Mouse (Mus musculus) CH12.LX (cell line): ENCODE data around the gene Tuba8. TPM values are rescaled to one million over a fixed set of nuclear protein-coding genes. Genes with fewer than 3 reads are reported as not detected.

Experiments
- DNase-seq: peaks from one replicate; pipeline ENCODE4 v3.0.0-alpha.2; 2013; ENCODE audit errors: extremely low read depth
- H3K27ac ChIP-seq: 2 replicates; pipeline ENCODE4 v1.5.1; 2012; ENCODE audit warnings: low read depth, mild to moderate bottlenecking, control low read depth, moderate library complexity; ENCODE audit not compliant: insufficient read depth
- H3K27me3 ChIP-seq: replicated peaks from 2 replicates; pipeline ENCODE3; 2012; ENCODE audit warnings: inconsistent platforms
- H3K36me3 ChIP-seq, 2 experiments: replicated peaks in 1 of 2; 2 replicates each; pipeline versions ENCODE3 to v1.6.1; 2012; ENCODE audit warnings: inconsistent platforms in 1 of 2, low read length in 1 of 2, mild to moderate bottlenecking in 1 of 2, mixed read lengths in 1 of 2, moderate library complexity in 1 of 2; ENCODE audit not compliant: control insufficient read depth in 1 of 2, insufficient read depth in 1 of 2
- H3K4me1 ChIP-seq, 2 experiments: 2 replicates each; pipeline ENCODE4 v1.6.1; 2012; ENCODE audit warnings: inconsistent platforms in 1 of 2, moderate library complexity in 1 of 2; ENCODE audit not compliant: insufficient read depth in 2 of 2, control insufficient read depth in 1 of 2
- H3K4me2 ChIP-seq: 2 replicates; pipeline ENCODE4 v1.6.1; 2012; ENCODE audit warnings: low read depth, mild to moderate bottlenecking, control low read depth; ENCODE audit not compliant: poor library complexity, insufficient read depth, severe bottlenecking
- H3K4me3 ChIP-seq, 3 experiments: fragments of 150-350 bp in 1 of 3; sonication (generic) in 1 of 3; replicated peaks in 1 of 3; 2 replicates each; pipeline versions ENCODE3 to v1.5.1; 2011 to 2012; ENCODE audit warnings: low read depth in 2 of 3, low read length in 2 of 3, mild to moderate bottlenecking in 2 of 3, moderate library complexity in 2 of 3, control low read depth in 1 of 3, improper control_type of control experiment in 1 of 3, inconsistent platforms in 1 of 3, mixed read lengths in 1 of 3; ENCODE audit not compliant: poor library complexity in 1 of 3
- H3K79me2 ChIP-seq: replicated peaks from 2 replicates; pipeline ENCODE4 v1.6.1; 2012; ENCODE audit warnings: mild to moderate bottlenecking, moderate library complexity; ENCODE audit not compliant: control insufficient read depth, poor library complexity, insufficient read depth, severe bottlenecking; ENCODE audit errors: extremely low read depth
- H3K9ac ChIP-seq: 2 replicates; pipeline ENCODE4 v1.6.1; 2012; ENCODE audit warnings: low read depth, mild to moderate bottlenecking, control low read depth, moderate library complexity; ENCODE audit not compliant: insufficient read depth
- H3K9me3 ChIP-seq: replicated peaks from 2 replicates; pipeline ENCODE3; 2012; ENCODE audit warnings: low read length, inconsistent platforms, mixed read lengths
- BHLHE40 ChIP-seq: IDR thresholded peaks from 2 replicates; pipeline ENCODE4 v1.6.1; 2011; ENCODE audit warnings: mild to moderate bottlenecking, low read depth, low read length, improper control_type of control experiment
- CHD1 ChIP-seq: IDR thresholded peaks from 2 replicates; pipeline ENCODE4 v1.6.1; 2012; ENCODE audit warnings: low read depth, low read length, improper control_type of control experiment, inconsistent platforms
- GABPA ChIP-seq: IDR thresholded peaks from 2 replicates; pipeline ENCODE4 v1.6.1; 2012; ENCODE audit warnings: low read depth, low read length, improper control_type of control experiment, inconsistent platforms; ENCODE audit not compliant: insufficient replicate concordance
- IRF4 ChIP-seq: IDR thresholded peaks from 2 replicates; pipeline ENCODE4 v1.6.1; 2014; ENCODE audit warnings: low read depth, mild to moderate bottlenecking, inconsistent platforms, low read length, improper control_type of control experiment
- JUN ChIP-seq: IDR thresholded peaks from 2 replicates; pipeline ENCODE4 v1.6.1; 2011; ENCODE audit warnings: low read depth, mild to moderate bottlenecking, low read length, improper control_type of control experiment, moderate library complexity; ENCODE audit not compliant: insufficient read depth
- MAFK ChIP-seq: IDR thresholded peaks from 2 replicates; pipeline ENCODE4 v1.6.1; 2011; ENCODE audit warnings: low read length, improper control_type of control experiment; ENCODE audit not compliant: insufficient replicate concordance
- MAX ChIP-seq: IDR thresholded peaks from 2 replicates; pipeline ENCODE4 v1.6.1; 2011; ENCODE audit warnings: low read length, improper control_type of control experiment
- MAZ ChIP-seq: IDR thresholded peaks from 2 replicates; pipeline ENCODE4 v1.6.1; 2012; ENCODE audit warnings: low read depth, mild to moderate bottlenecking, inconsistent platforms, low read length, improper control_type of control experiment, moderate library complexity
- NELFE ChIP-seq: IDR thresholded peaks from 2 replicates; pipeline ENCODE4 v1.6.1; 2011; ENCODE audit warnings: low read depth, low read length, improper control_type of control experiment
- NRF1 ChIP-seq: IDR thresholded peaks from 2 replicates; pipeline ENCODE4 v1.6.1; 2014; ENCODE audit warnings: low read depth, mild to moderate bottlenecking, inconsistent platforms, low read length, improper control_type of control experiment, moderate library complexity
- PAX5 ChIP-seq: IDR thresholded peaks from 2 replicates; pipeline ENCODE4 v1.6.1; 2012; ENCODE audit warnings: low read length, inconsistent platforms, mixed read lengths
- POLR2A ChIP-seq: IDR thresholded peaks from 2 replicates; pipeline ENCODE4 v1.6.1; 2011; ENCODE audit warnings: low read depth, mild to moderate bottlenecking, improper control_type of control experiment, low read length
- POLR2AphosphoS2 ChIP-seq: IDR thresholded peaks from 2 replicates; pipeline ENCODE4 v1.6.1; 2011; ENCODE audit warnings: low read depth, low read length, improper control_type of control experiment
- RCOR1 ChIP-seq: conservative IDR thresholded peaks from 2 replicates; pipeline ENCODE4 v1.6.1; 2012; ENCODE audit warnings: low read depth, mild to moderate bottlenecking, inconsistent platforms, low read length, improper control_type of control experiment
- SIN3A ChIP-seq: IDR thresholded peaks from 2 replicates; pipeline ENCODE4 v1.6.1; 2012; ENCODE audit warnings: low read length, improper control_type of control experiment, inconsistent platforms
- SMC3 ChIP-seq: IDR thresholded peaks from 2 replicates; pipeline ENCODE4 v1.6.1; 2011; ENCODE audit warnings: low read depth, low read length, improper control_type of control experiment
- TCF12 ChIP-seq: IDR thresholded peaks from 2 replicates; pipeline ENCODE4 v1.6.1; 2014; ENCODE audit warnings: low read depth, mild to moderate bottlenecking, inconsistent platforms, low read length, improper control_type of control experiment
- UBTF ChIP-seq: IDR thresholded peaks from 2 replicates; pipeline ENCODE4 v1.6.1; 2012; ENCODE audit warnings: low read depth, mild to moderate bottlenecking, inconsistent platforms, low read length, improper control_type of control experiment, moderate library complexity
- USF1 ChIP-seq: IDR thresholded peaks from 2 replicates; pipeline ENCODE4 v1.6.1; 2014; ENCODE audit warnings: low read depth, mild to moderate bottlenecking, inconsistent platforms, low read length, improper control_type of control experiment
- dilution Hi-C: fragments of 300-500 bp; cut with MboI; formaldehyde crosslinking; loops from 2 replicates; pipeline ENCODE4 v1.14.3; 2020; ENCODE audit warnings: low sequenced_read_pairs; ENCODE audit not compliant: extremely low pct_unique_long_range_greater_than_20kb, extremely low pct_ligation_motif_present
- in situ Hi-C: fragments of 300-500 bp; cut with MboI; formaldehyde crosslinking; loops from 3 replicates; pipeline ENCODE4 v1.14.3; 2019; ENCODE audit warnings: low sequenced_read_pairs, low pct_ligation_motif_present, low pct_unique_long_range_greater_than_20kb, mixed read lengths
- polyA plus RNA-seq: library from polyadenylated mRNA; unstranded; fragments of >175 nt; gene quantifications from 2 replicates; pipeline ENCODE4 v1.2.1, GENCODE M21; 2012; ENCODE audit warnings: low read depth; ENCODE audit not compliant: insufficient read length
- total RNA-seq, 2 experiments: library from RNA; depleted of rRNA; stranded (reverse); fragments of 300-350 nt in 1 of 2; fragments of >200 nt in 1 of 2; gene quantifications; 2 replicates each; pipeline ENCODE4 v1.2.3; 2012 to 2014

The Tuba8 gene
- total and polyA plus RNA-seq, 3 experiments: not detected

GRCm38 (mm10) chr6:121209584-121209983 lies 912 bp upstream of the Tuba8 start:
- no peaks in the 10 kb centered on the region for H3K27me3 ChIP-seq
- TF ChIP-seq IRF4 (no peak), SMC3 (no peak), BHLHE40 (no peak), GABPA (no peak)
- no peak overlapping the region for H3K4me2 ChIP-seq
- H3K9ac ChIP-seq: no peak overlapping the region
- no peak overlapping the region for H3K27ac ChIP-seq
- DNase-seq: no peak
- H3K79me2 ChIP-seq: no peaks in the 10 kb centered on the region
- H3K4me1 ChIP-seq: peaks cover 0 to 6% of the 10 kb centered on the region in 2 experiments; a peak in 1 of 4 replicates
- H3K36me3 ChIP-seq: no peaks in the 10 kb centered on the region
- no peak overlapping the region for H3K4me3 ChIP-seq
- peaks cover 9% of the 10 kb centered on the region for H3K9me3 ChIP-seq
- in situ Hi-C loops: no loop called here
- dilution Hi-C loops: no loop called here

GRCm38 (mm10) chr6:121210926-121211289 lies 412 bp downstream of the Tuba8 start:
- Histone ChIP-seq H3K4me1 (peaks cover 4 to 6% of the 10 kb centered on the region in 2 experiments; a peak in 3 of 4 replicates), H3K4me2 (no peak overlapping the region), H3K27me3 (no peaks in the 10 kb centered on the region), H3K4me3 (no peak overlapping the region), H3K27ac (no peak overlapping the region), H3K36me3 (no peaks in the 10 kb centered on the region), H3K9me3 (peaks cover 9% of the 10 kb centered on the region), H3K79me2 (no peaks in the 10 kb centered on the region), H3K9ac (no peak overlapping the region)
- no peak for TF ChIP-seq MAFK
- no peak for TF ChIP-seq IRF4
- DNase-seq: no peak
- in situ Hi-C loops (no loop called here), dilution Hi-C loops (no loop called here)

- TF ChIP-seq TCF12 (no peak), NRF1 (no peak), MAFK (no peak), JUN (no peak), POLR2AphosphoS2 (no peak), CHD1 (no peak), PAX5 (no peak), RCOR1 (no peak), SIN3A (no peak), UBTF (no peak), MAX (no peak), POLR2A (no peak), MAZ (no peak), USF1 (no peak), NELFE (no peak)
- TF ChIP-seq, all 38 proteins: peak for 0
- in situ Hi-C loops (no loop called here), dilution Hi-C loops (no loop called here)
- Histone ChIP-seq H3K4me2 (no peak overlapping the region), H3K79me2 (no peaks in the 10 kb centered on the region), H3K27ac (no peak overlapping the region), H3K27me3 (no peaks in the 10 kb centered on the region), H3K9me3 (peaks cover 9% of the 10 kb centered on the region), H3K36me3 (no peaks in the 10 kb centered on the region), H3K4me3 (no peak overlapping the region), H3K9ac (no peak overlapping the region), H3K4me1 (peaks cover 4 to 6% of the 10 kb centered on the region in 2 experiments; a peak in 3 of 4 replicates)
- no peak for DNase-seq
Measured at GRCm38 (mm10) chr6:121211743-121212142, 1.2 kb downstream of the Tuba8 start.
